Comparison of ENCODE assay signal across 9 mouse cellular contexts in genomic region chr11:100320172-100320630, GRCm38 (mm10). TPM values are rescaled to one million over a fixed set of nuclear protein-coding genes. Genes with fewer than 3 reads are reported as not detected.
DNase-seq lines count a peak whose midpoint lies in the region; ATAC-seq lines count a peak whose summit lies in the region.
"Had no signal": no experiment of that assay in that cellular context is flagged by ENCODE, and none has a peak within 500 bp of the region (broad histone marks: within the 10 kb centered on the region; RNA-seq: fewer than 3 reads in every experiment).

No protein-coding gene starts in this region.

- peaks cover 26% of the 10 kb centered on the region for H3K36me3 ChIP-seq in heart, embryonic 13.5 days
- H3K36me3 ChIP-seq in liver, embryonic 12.5 days, result peaks cover 27% of the 10 kb centered on the region
- H3K36me3 ChIP-seq in stomach, embryonic 15.5 days, result peaks cover 15% of the 10 kb centered on the region

- H3K9ac ChIP-seq in heart, embryonic 13.5 days, result peak overlapping the region; percentile 100
- H3K9ac ChIP-seq in liver, embryonic 12.5 days, result peak overlapping the region; percentile 98
- H3K9ac ChIP-seq in stomach, embryonic 15.5 days, result peak overlapping the region; percentile 88

- H3K9me3 ChIP-seq in heart, embryonic 13.5 days, result no peaks in the 10 kb centered on the region
- H3K9me3 ChIP-seq in liver, embryonic 12.5 days (replicated peaks), result no peaks in the 10 kb centered on the region
- no peaks in the 10 kb centered on the region for H3K9me3 ChIP-seq in stomach, embryonic 15.5 days

- peak overlapping the region; percentile 92 for H3K4me2 ChIP-seq in heart, embryonic 13.5 days
- H3K4me2 ChIP-seq in liver, embryonic 12.5 days, result peak overlapping the region; percentile 73
- peak overlapping the region; percentile 76 for H3K4me2 ChIP-seq in stomach, embryonic 15.5 days

- H3K4me3 ChIP-seq in heart, embryonic 13.5 days, result peak overlapping the region; percentile 87
- H3K4me3 ChIP-seq in liver, embryonic 12.5 days, result peak overlapping the region; percentile 80
- H3K4me3 ChIP-seq in stomach, embryonic 15.5 days (replicated peaks), result peak overlapping the region; percentile 81

- no peaks in the 10 kb centered on the region for H3K27me3 ChIP-seq in heart, embryonic 13.5 days (replicated peaks)
- H3K27me3 ChIP-seq in liver, embryonic 12.5 days (replicated peaks), result no peaks in the 10 kb centered on the region
- no peaks in the 10 kb centered on the region for H3K27me3 ChIP-seq in stomach, embryonic 15.5 days (replicated peaks)

- peak; percentile 99 for DNase-seq in CD4-positive helper T cell, adult 2 months (ENCODE audit: low read depth, low spot score)
- DNase-seq in brain, embryonic 18.5 days (ENCODE audit: low read depth, low spot score), result peak; percentile 90
- peak; percentile 98 for DNase-seq in kidney, postnatal 10 days
- DNase-seq in natural killer cell, adult 2 months (ENCODE audit: low spot score in 2 of 2), result peak; percentile 96

- H3K4me1 ChIP-seq in heart, embryonic 13.5 days, result peaks cover 16% of the 10 kb centered on the region
- H3K4me1 ChIP-seq in liver, embryonic 12.5 days, result peaks cover 39% of the 10 kb centered on the region
- 0 out of 2 replicates have a peak, but pooled peaks cover 5% of the 10 kb centered on the region for H3K4me1 ChIP-seq in stomach, embryonic 15.5 days

- H3K27ac ChIP-seq in heart, embryonic 13.5 days (replicated peaks), result peak overlapping the region; percentile 100
- peak overlapping the region; percentile 98 for H3K27ac ChIP-seq in liver, embryonic 12.5 days
- peak overlapping the region; percentile 99 for H3K27ac ChIP-seq in stomach, embryonic 15.5 days

- under 1% methylated on average over 40 of the region's 40 CpGs for WGBS in heart, embryonic 13.5 days
- WGBS in liver, embryonic 12.5 days (ENCODE audit: insufficient replicate concordance), result 0% methylated on average over 40 of the region's 40 CpGs
- under 1% methylated on average over 37 of the region's 40 CpGs for WGBS in stomach, embryonic 15.5 days

- peak; percentile 82 for ATAC-seq in erythroid progenitor cell, adult 5-6 weeks (replicated peaks; ENCODE audit: low FRiP score, poor library complexity, severe bottlenecking)
- peak; percentile 86 for ATAC-seq in heart, embryonic 13.5 days (ENCODE audit: extremely low read depth, insufficient number of reproducible peaks, low FRiP score, low TSS enrichment)
- ATAC-seq in liver, embryonic 12.5 days, result peak; percentile 81
- peak; percentile 89 for ATAC-seq in stomach, embryonic 15.5 days (ENCODE audit: insufficient read depth, low FRiP score, low read depth)

RNA-seq across cellular contexts. Expression of gene Eif1, which starts 0.5 kb away (rescaled TPM):
- total RNA-seq in erythroid progenitor cell, adult 5-6 weeks (2015; ENCODE audit: low replicate concordance), result 1,616 and 1,886 TPM in 2 replicates
- 389 and 952 TPM in 2 replicates for total RNA-seq in erythroid progenitor cell, adult 5-6 weeks (2017; ENCODE audit: low replicate concordance)
- polyA plus RNA-seq in heart, embryonic 13.5 days (2015; fragmentation: Nextera tagmentation; extraction: Ambion mirVana), result 1,570 and 1,681 TPM in 2 replicates
- 1,823 and 1,858 TPM in 2 replicates for polyA plus RNA-seq in liver, embryonic 12.5 days (2016; fragmentation: Nextera tagmentation; extraction: Ambion mirVana)
- polyA plus RNA-seq in stomach, embryonic 15.5 days (2015; fragmentation: Nextera tagmentation; extraction: Ambion mirVana), result 1,590 and 1,651 TPM in 2 replicates

RNA-seq across cellular contexts. Expression of gene Gast, which starts 14.0 kb away (rescaled TPM):
- total RNA-seq in erythroid progenitor cell, adult 5-6 weeks (2015; ENCODE audit: low replicate concordance), result not detected in 2 replicates
- not detected in 2 replicates for total RNA-seq in erythroid progenitor cell, adult 5-6 weeks (2017; ENCODE audit: low replicate concordance)
- polyA plus RNA-seq in heart, embryonic 13.5 days (2015; fragmentation: Nextera tagmentation; extraction: Ambion mirVana), result not detected in 2 replicates
- not detected in 2 replicates for polyA plus RNA-seq in liver, embryonic 12.5 days (2016; fragmentation: Nextera tagmentation; extraction: Ambion mirVana)
- polyA plus RNA-seq in stomach, embryonic 15.5 days (2015; fragmentation: Nextera tagmentation; extraction: Ambion mirVana), result 15.1 and 16.3 TPM in 2 replicates
- polyA plus RNA-seq: gonadal fat pad, adult 2 months had no signal

RNA-seq across cellular contexts. Expression of gene Hap1, which starts 35.7 kb away (rescaled TPM):
- total RNA-seq in erythroid progenitor cell, adult 5-6 weeks (2015; ENCODE audit: low replicate concordance), result not detected in 2 replicates
- total RNA-seq in erythroid progenitor cell, adult 5-6 weeks (2017; ENCODE audit: low replicate concordance), result 0.13 TPM in 1 of 2 replicates, not detected in the other
- 8.0 and 9.3 TPM in 2 replicates for polyA plus RNA-seq in heart, embryonic 13.5 days (2015; fragmentation: Nextera tagmentation; extraction: Ambion mirVana)
- polyA plus RNA-seq in liver, embryonic 12.5 days (2016; fragmentation: Nextera tagmentation; extraction: Ambion mirVana), result 0.43 and 0.47 TPM in 2 replicates
- polyA plus RNA-seq in stomach, embryonic 15.5 days (2015; fragmentation: Nextera tagmentation; extraction: Ambion mirVana), result 15.5 and 16.7 TPM in 2 replicates

RNA-seq across cellular contexts. Expression of gene Krt42, which starts 50.5 kb away (rescaled TPM):
- not detected in 2 replicates for total RNA-seq in erythroid progenitor cell, adult 5-6 weeks (2015; ENCODE audit: low replicate concordance)
- not detected in 2 replicates for total RNA-seq in erythroid progenitor cell, adult 5-6 weeks (2017; ENCODE audit: low replicate concordance)
- polyA plus RNA-seq in heart, embryonic 13.5 days (2015; fragmentation: Nextera tagmentation; extraction: Ambion mirVana), result not detected in 2 replicates
- not detected in 2 replicates for polyA plus RNA-seq in liver, embryonic 12.5 days (2016; fragmentation: Nextera tagmentation; extraction: Ambion mirVana)
- polyA plus RNA-seq in stomach, embryonic 15.5 days (2015; fragmentation: Nextera tagmentation; extraction: Ambion mirVana), result not detected in 2 replicates
- polyA plus RNA-seq: gonadal fat pad, adult 2 months had no signal

RNA-seq across cellular contexts. Expression of gene Krt17, which starts 59.4 kb away (rescaled TPM):
- not detected in 2 replicates for total RNA-seq in erythroid progenitor cell, adult 5-6 weeks (2015; ENCODE audit: low replicate concordance)
- total RNA-seq in erythroid progenitor cell, adult 5-6 weeks (2017; ENCODE audit: low replicate concordance), result not detected in 2 replicates
- 2.3 and 3.0 TPM in 2 replicates for polyA plus RNA-seq in heart, embryonic 13.5 days (2015; fragmentation: Nextera tagmentation; extraction: Ambion mirVana)
- polyA plus RNA-seq in liver, embryonic 12.5 days (2016; fragmentation: Nextera tagmentation; extraction: Ambion mirVana), result 0.27 and 0.30 TPM in 2 replicates
- polyA plus RNA-seq in stomach, embryonic 15.5 days (2015; fragmentation: Nextera tagmentation; extraction: Ambion mirVana), result 24.8 and 28.8 TPM in 2 replicates

Comparison
In these comparisons a context has a peak if more than half of its experiments do, and no peak if none do; other contexts are left out.
1. Peak in every context shown above with its lines: DNase-seq, ATAC-seq, H3K4me3 ChIP-seq and H3K27ac ChIP-seq.
2. RNA of gene Gast, which starts 14.0 kb away (polyA plus RNA-seq): 15.1 to 16.3 TPM in stomach, embryonic 15.5 days; not detected in liver, embryonic 12.5 days and not detected in heart, embryonic 13.5 days; every median in the first group is over 10 times any median in the second.